Mouse (Mus musculus): ENCODE measurements around the gene Tmem138. TPM values are rescaled to one million over a fixed set of nuclear protein-coding genes. Genes with fewer than 3 reads are reported as not detected.

Tmem138 gene
- polyA plus RNA-seq, 2 experiments = 8.3 to 11.5 TPM

GRCm38 (mm10) chr19:10569627-10570026 lies 7.5 kb downstream of the Tmem138 start:
- ATAC-seq (ENCODE audit: insufficient read depth) (no peak), DNase-seq (ENCODE audit: low read depth in 3 of 3, low spot score in 3 of 3) (no peak)
- TF ChIP-seq EP300 (IDR thresholded peaks at IDR 0.05; ENCODE audit: low read depth) (no peak), CTCF (IDR thresholded peaks at IDR 0.05; ENCODE audit: low read depth) (no peak)
- no peak overlapping the region for H3K4me2 ChIP-seq (ENCODE audit: low read depth)
- peaks cover 0 to 9% of the 10 kb centered on the region in 2 experiments; a peak in 1 of 4 replicates for H3K4me1 ChIP-seq (replicated peaks; ENCODE audit: control insufficient read depth in 2 of 2, insufficient read depth in 2 of 2, low read length in 1 of 2)
- H3K4me3 ChIP-seq (ENCODE audit: insufficient read depth in 1 of 2, low read depth in 2 of 2, low read length in 2 of 2) = no peak overlapping the region
- no peak overlapping the region for H3K27ac ChIP-seq
- no peak overlapping the region for H3K9ac ChIP-seq (replicated peaks)
- WGBS (ENCODE audit: insufficient replicate concordance) = 80% methylated on average over 6 of the region's 6 CpGs
- no peaks in the 10 kb centered on the region for H3K27me3 ChIP-seq (ENCODE audit: control insufficient read depth, insufficient read depth, low read length)
- H3K9me3 ChIP-seq (ENCODE audit: control insufficient read depth, low read length) = no peaks in the 10 kb centered on the region
- H3K36me3 ChIP-seq (replicated peaks; ENCODE audit: control insufficient read depth, insufficient read depth, low read depth) = peaks cover 12% of the 10 kb centered on the region; the same call in 1 of the 2 replicates

DNA sequence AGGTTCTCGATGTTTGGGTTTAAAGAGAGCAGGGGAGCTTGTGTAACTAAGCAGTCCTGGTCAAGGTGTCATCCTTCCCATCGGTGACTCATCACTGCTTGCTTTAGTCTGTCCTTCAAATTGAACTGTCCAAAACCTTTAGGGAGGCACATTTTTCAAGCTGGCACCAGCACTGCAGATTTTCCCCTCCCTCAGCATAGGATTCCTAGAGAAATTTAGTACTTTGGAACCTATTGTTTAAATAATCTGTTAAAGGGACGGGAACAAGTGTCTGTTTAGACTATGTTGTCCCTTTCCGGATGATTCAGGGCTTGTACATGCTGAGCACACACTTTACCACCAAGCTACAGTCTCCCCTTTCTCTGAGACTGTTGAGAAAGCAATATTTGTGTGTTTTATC lies 11.9 kb downstream of the Tmem138 start:
- Histone ChIP-seq H3K4me3 (ENCODE audit: insufficient read depth in 1 of 2, low read depth in 2 of 2, low read length in 2 of 2) (no peak overlapping the region), H3K9me3 (ENCODE audit: control insufficient read depth, low read length) (no peaks in the 10 kb centered on the region), H3K27me3 (ENCODE audit: control insufficient read depth, insufficient read depth, low read length) (no peaks in the 10 kb centered on the region), H3K36me3 (replicated peaks; ENCODE audit: control insufficient read depth, insufficient read depth, low read depth) (no peaks in the 10 kb centered on the region; the same call in 1 of the 2 replicates), H3K27ac (no peak overlapping the region), H3K4me1 (replicated peaks; ENCODE audit: control insufficient read depth in 2 of 2, insufficient read depth in 2 of 2, low read length in 1 of 2) (peaks cover 0 to 18% of the 10 kb centered on the region in 2 experiments; a peak in 2 of 4 replicates), H3K9ac (replicated peaks) (no peak overlapping the region), H3K4me2 (ENCODE audit: low read depth) (no peak overlapping the region)
- DNase-seq (ENCODE audit: low read depth in 3 of 3, low spot score in 3 of 3) (no peak), ATAC-seq (ENCODE audit: insufficient read depth) (no peak)
- TF ChIP-seq CTCF (IDR thresholded peaks at IDR 0.05; ENCODE audit: low read depth) (no peak), EP300 (IDR thresholded peaks at IDR 0.05; ENCODE audit: low read depth) (no peak)
- WGBS (ENCODE audit: insufficient replicate concordance) = 37% methylated on average over 4 of the region's 4 CpGs

- no peak overlapping the region for H3K4me3 ChIP-seq (ENCODE audit: insufficient read depth in 1 of 2, low read depth in 2 of 2, low read length in 2 of 2)
- no peak overlapping the region for H3K9ac ChIP-seq (replicated peaks)
- H3K9me3 ChIP-seq (ENCODE audit: control insufficient read depth, low read length) = no peaks in the 10 kb centered on the region
- no peaks in the 10 kb centered on the region for H3K27me3 ChIP-seq (ENCODE audit: control insufficient read depth, insufficient read depth, low read length)
- H3K27ac ChIP-seq = no peak overlapping the region
- peaks cover 0 to 18% of the 10 kb centered on the region in 2 experiments; a peak in 2 of 4 replicates for H3K4me1 ChIP-seq (replicated peaks; ENCODE audit: control insufficient read depth in 2 of 2, insufficient read depth in 2 of 2, low read length in 1 of 2)
- no peak for TF ChIP-seq EP300 (IDR thresholded peaks at IDR 0.05; ENCODE audit: low read depth)
- TF ChIP-seq CTCF (IDR thresholded peaks at IDR 0.05; ENCODE audit: low read depth) = no peak
- 72% methylated on average over 6 of the region's 6 CpGs for WGBS (ENCODE audit: insufficient replicate concordance)
- no peak overlapping the region for H3K4me2 ChIP-seq (ENCODE audit: low read depth)
- no peaks in the 10 kb centered on the region for H3K36me3 ChIP-seq (replicated peaks; ENCODE audit: control insufficient read depth, insufficient read depth, low read depth)
- ATAC-seq (ENCODE audit: insufficient read depth) = no peak
- DNase-seq (ENCODE audit: low read depth in 3 of 3, low spot score in 3 of 3) = no peak
These were observed 12.9 kb downstream of the Tmem138 start for GRCm38 (mm10) chr19:10564278-10564677.

DNA sequence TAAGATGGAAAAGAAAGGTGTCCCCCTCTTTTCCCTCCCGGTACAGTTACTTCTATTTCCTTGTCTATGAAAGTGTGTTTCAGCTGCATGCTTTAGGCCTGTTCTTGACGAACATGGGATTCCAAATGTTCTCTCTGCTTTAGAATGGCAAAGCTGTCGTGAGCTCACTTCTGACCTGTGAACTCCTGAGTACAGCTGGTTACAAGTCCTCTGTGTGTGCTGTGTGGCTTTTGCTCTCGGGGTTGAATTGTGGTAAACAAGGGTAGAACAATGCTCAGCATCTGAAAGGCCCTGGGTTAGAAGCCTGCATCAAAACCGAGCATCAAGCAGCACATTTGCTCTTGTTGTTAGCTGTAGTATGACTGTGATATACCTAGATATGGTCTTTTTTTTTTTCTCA lies 14.8 kb downstream of the Tmem138 start:
- Histone ChIP-seq H3K9me3 (ENCODE audit: control insufficient read depth, low read length) (no peaks in the 10 kb centered on the region), H3K9ac (replicated peaks) (no peak overlapping the region), H3K4me2 (ENCODE audit: low read depth) (no peak overlapping the region), H3K36me3 (replicated peaks; ENCODE audit: control insufficient read depth, insufficient read depth, low read depth) (no peaks in the 10 kb centered on the region), H3K27ac (no peak overlapping the region), H3K4me3 (ENCODE audit: insufficient read depth in 1 of 2, low read depth in 2 of 2, low read length in 2 of 2) (no peak overlapping the region), H3K27me3 (ENCODE audit: control insufficient read depth, insufficient read depth, low read length) (no peaks in the 10 kb centered on the region), H3K4me1 (replicated peaks; ENCODE audit: control insufficient read depth in 2 of 2, insufficient read depth in 2 of 2, low read length in 1 of 2) (peaks cover 0 to 18% of the 10 kb centered on the region in 2 experiments; a peak in 2 of 4 replicates)
- ATAC-seq (ENCODE audit: insufficient read depth) (no peak), DNase-seq (ENCODE audit: low read depth in 3 of 3, low spot score in 3 of 3) (no peak)
- 46% methylated on average over 5 of the region's 5 CpGs for WGBS (ENCODE audit: insufficient replicate concordance)
- TF ChIP-seq EP300 (IDR thresholded peaks at IDR 0.05; ENCODE audit: low read depth) (no peak), CTCF (IDR thresholded peaks at IDR 0.05; ENCODE audit: low read depth) (no peak)

GRCm38 (mm10) chr19:10561558-10562314 lies 15.4 kb downstream of the Tmem138 start:
- no peak overlapping the region for H3K4me2 ChIP-seq (ENCODE audit: low read depth)
- no peaks in the 10 kb centered on the region for H3K36me3 ChIP-seq (replicated peaks; ENCODE audit: control insufficient read depth, insufficient read depth, low read depth)
- TF ChIP-seq CTCF (IDR thresholded peaks at IDR 0.05; ENCODE audit: low read depth) (no peak), EP300 (IDR thresholded peaks at IDR 0.05; ENCODE audit: low read depth) (no peak)
- DNase-seq (ENCODE audit: low read depth in 3 of 3, low spot score in 3 of 3) = no peak
- no peaks in the 10 kb centered on the region for H3K9me3 ChIP-seq (ENCODE audit: control insufficient read depth, low read length)
- H3K4me1 ChIP-seq (replicated peaks; ENCODE audit: control insufficient read depth in 2 of 2, insufficient read depth in 2 of 2, low read length in 1 of 2) = peaks cover 0 to 18% of the 10 kb centered on the region in 2 experiments; a peak in 2 of 4 replicates
- no peak overlapping the region for H3K9ac ChIP-seq (replicated peaks)
- 33% methylated on average over 6 of the region's 6 CpGs for WGBS (ENCODE audit: insufficient replicate concordance)
- no peak overlapping the region for H3K27ac ChIP-seq
- no peak for ATAC-seq (ENCODE audit: insufficient read depth)
- H3K4me3 ChIP-seq (ENCODE audit: insufficient read depth in 1 of 2, low read depth in 2 of 2, low read length in 2 of 2) = no peak overlapping the region
- no peaks in the 10 kb centered on the region for H3K27me3 ChIP-seq (ENCODE audit: control insufficient read depth, insufficient read depth, low read length)

Measured in liver, embryonic 14.5 days (tissue).